Mouse (Mus musculus) forebrain, embryonic 10.5 days (tissue): ENCODE measurements around the gene Cd300c. TPM values are rescaled to one million over a fixed set of nuclear protein-coding genes. Genes with fewer than 3 reads are reported as not detected.
"Not testable (repeated sequence)": the region's sequence is repeated elsewhere in the genome, so short reads cannot be mapped to it uniquely, and the experiment has no call there.

Experiments used
- DNase-seq: peaks from one replicate; pipeline ENCODE4 v3.0.0-alpha.2; 2017; ENCODE audit warnings: low spot score; ENCODE audit errors: extremely low spot score
- H3K27ac ChIP-seq: fragments of 300-500 bp; sonication (generic); 2 replicates; pipeline ENCODE4 v1.5.1; 2016; ENCODE audit warnings: mild to moderate bottlenecking
- H3K27me3 ChIP-seq: fragments of 300-500 bp; sonication (generic); 2 replicates; pipeline ENCODE4 v1.6.1; 2016; ENCODE audit warnings: mild to moderate bottlenecking; ENCODE audit not compliant: poor library complexity, severe bottlenecking
- H3K36me3 ChIP-seq: fragments of 300-500 bp; sonication (generic); replicated peaks from 2 replicates; pipeline ENCODE4 v1.6.1; 2016; ENCODE audit warnings: mild to moderate bottlenecking, moderate library complexity
- H3K4me1 ChIP-seq: fragments of 300-500 bp; sonication (generic); 2 replicates; pipeline ENCODE4 v1.6.1; 2016
- H3K4me3 ChIP-seq: fragments of 300-500 bp; sonication (generic); 2 replicates; pipeline ENCODE4 v1.5.1; 2016; ENCODE audit warnings: mild to moderate bottlenecking, moderate library complexity
- H3K9me3 ChIP-seq: fragments of 300-500 bp; sonication (generic); 2 replicates; pipeline ENCODE4 v1.6.1; 2016; ENCODE audit warnings: mild to moderate bottlenecking, moderate library complexity
- WGBS: fragments of 180-500 bp; shearing (Covaris S2); methylation state at CpG from one replicate; pipeline ENCODE4 v1.1.7; 2016; 5-methylcytosine and 5-hydroxymethylcytosine counted together
- polyA plus RNA-seq: library from polyadenylated mRNA; unstranded; fragments of >200 nt; fragmentation: Nextera tagmentation; extraction: Ambion mirVana; gene quantifications from 2 replicates; pipeline ENCODE4 v1.2.1, GENCODE M21; 2016

The Cd300c gene
- not detected in 2 replicates for polyA plus RNA-seq

GRCm38 (mm10) chr11:114968752-114969207 is at the start of gene Cd300c:
TSS of gene Cd300c (minus strand) at chr11:114969157.
- Histone ChIP-seq H3K27me3 (no peaks in the 10 kb centered on the region), H3K4me1 (no peaks in the 10 kb centered on the region), H3K36me3 (no peaks in the 10 kb centered on the region), H3K9me3 (peaks cover 14% of the 10 kb centered on the region), H3K27ac (no peak within 1 kb of the TSS), H3K4me3 (no peak within 1 kb of the TSS)
- DNase-seq, result no peak
- 88% methylated on average over 9 of the region's 9 CpGs for WGBS

DNA sequence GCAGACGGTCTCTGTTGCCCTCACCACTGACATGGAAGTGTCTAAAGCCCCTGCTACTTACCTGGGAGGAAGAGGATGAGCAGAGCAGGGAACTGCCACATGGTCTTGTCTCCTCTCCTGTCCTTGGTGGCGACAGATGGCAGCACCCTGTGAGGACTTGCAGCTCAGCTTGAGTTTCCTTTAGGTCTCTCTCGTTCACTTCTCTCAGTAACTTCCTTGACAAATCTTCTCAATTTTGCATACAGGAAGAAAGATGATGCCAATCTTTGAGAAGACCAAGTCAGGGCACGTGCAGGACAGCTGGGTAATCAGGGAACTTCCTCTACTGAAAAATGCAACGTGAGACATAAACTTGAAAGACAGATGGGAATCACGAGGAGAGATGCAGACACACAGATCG is 47.1 kb upstream of the Cd300c start, which contains the start of gene Cd300ld2:
Cd300ld2 (minus strand) TSS at position 101 of the 400 bp plus-strand sequence.
- H3K4me1 ChIP-seq, H3K36me3 ChIP-seq, DNase-seq, H3K27ac ChIP-seq, H3K27me3 ChIP-seq, H3K9me3 ChIP-seq, H3K4me3 ChIP-seq: not testable (repeated sequence)
- WGBS, result no CpG with 5 or more reads among the region's 7 CpGs

- no peak overlapping the region for H3K4me3 ChIP-seq
- WGBS, result 91% methylated on average over 5 of the region's 5 CpGs
- H3K27me3 ChIP-seq, result no peaks in the 10 kb centered on the region
- H3K4me1 ChIP-seq, result no peaks in the 10 kb centered on the region
- DNase-seq, result no peak
- no peaks in the 10 kb centered on the region for H3K9me3 ChIP-seq
- H3K27ac ChIP-seq, result no peak overlapping the region
- H3K36me3 ChIP-seq, result no peaks in the 10 kb centered on the region
These were observed 35.1 kb upstream of the Cd300c start for GRCm38 (mm10) chr11:115004070-115004469.

- Histone ChIP-seq H3K4me3 (no peak within 1 kb of the TSS), H3K4me1 (no peaks in the 10 kb centered on the region), H3K9me3 (no peaks in the 10 kb centered on the region), H3K27ac (no peak within 1 kb of the TSS), H3K36me3 (no peaks in the 10 kb centered on the region), H3K27me3 (no peaks in the 10 kb centered on the region)
- 90% methylated on average over 7 of the region's 7 CpGs for WGBS
- no peak for DNase-seq
These were observed 32.6 kb upstream of the Cd300c start, which contains the start of gene Cd300c2 for GRCm38 (mm10) chr11:115001474-115002040. TSS of gene Cd300c2 (minus strand) at chr11:115001880.

DNA sequence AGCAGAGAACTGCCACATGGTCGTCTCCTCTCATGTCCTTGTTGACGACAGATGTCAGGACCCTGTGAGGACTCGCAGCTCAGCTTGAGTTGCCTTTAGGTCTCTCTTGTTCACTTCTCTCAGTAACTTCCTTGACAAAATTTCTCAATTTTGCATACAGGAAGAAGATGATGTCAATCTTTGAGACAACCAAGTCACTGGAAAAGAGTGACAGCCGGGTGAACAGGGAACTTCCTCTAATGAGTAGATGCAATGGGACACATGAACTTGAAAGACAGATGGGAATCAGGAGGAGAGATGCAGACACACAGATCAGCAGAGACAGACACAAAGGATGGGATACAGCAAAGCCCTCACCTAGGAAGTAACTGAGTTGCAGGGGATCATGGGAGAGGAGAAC is 20.8 kb upstream of the Cd300c start, which contains the start of gene Cd300ld:
Cd300ld (minus strand) TSS at position 130 of the 400 bp plus-strand sequence.
- no peak within 1 kb of the TSS for H3K4me3 ChIP-seq
- H3K27me3 ChIP-seq, result no peaks in the 10 kb centered on the region
- H3K36me3 ChIP-seq, result no peaks in the 10 kb centered on the region
- DNase-seq, result no peak
- no peaks in the 10 kb centered on the region for H3K4me1 ChIP-seq
- no peak within 1 kb of the TSS for H3K27ac ChIP-seq
- 85% methylated on average over 4 of the region's 4 CpGs for WGBS
- no peaks in the 10 kb centered on the region for H3K9me3 ChIP-seq

DNA sequence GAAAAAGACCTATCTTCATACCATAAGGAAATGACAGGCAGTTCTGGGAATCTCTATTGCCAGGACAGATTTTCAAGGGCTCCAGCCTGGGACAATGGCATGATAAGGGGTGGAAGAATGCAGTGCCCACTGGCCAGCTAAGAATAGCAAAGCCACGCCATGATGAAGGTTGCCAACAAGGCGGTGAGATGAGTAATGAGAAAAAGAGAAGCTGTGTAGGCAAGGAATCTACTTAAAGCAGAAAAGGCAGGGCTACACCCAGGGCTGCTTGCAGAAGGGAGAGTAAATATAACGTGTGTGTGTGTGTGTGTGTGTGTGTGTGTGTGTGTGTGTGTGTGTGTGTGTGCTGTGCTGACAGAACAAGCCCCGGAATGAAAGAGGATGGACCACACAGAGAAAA is 12.9 kb upstream of the Cd300c start:
- Histone ChIP-seq H3K27me3 (no peaks in the 10 kb centered on the region), H3K27ac (no peak overlapping the region), H3K4me1 (no peaks in the 10 kb centered on the region), H3K9me3 (peaks cover 38% of the 10 kb centered on the region), H3K36me3 (no peaks in the 10 kb centered on the region), H3K4me3 (no peak overlapping the region)
- WGBS, result 85% methylated on average over 4 of the region's 4 CpGs
- DNase-seq, result no peak

- no peak for DNase-seq
- no peaks in the 10 kb centered on the region for H3K36me3 ChIP-seq
- WGBS, result 91% methylated on average over 10 of the region's 10 CpGs
These were observed 3.8 kb upstream of the Cd300c start for GRCm38 (mm10) chr11:114972726-114973125.

DNA sequence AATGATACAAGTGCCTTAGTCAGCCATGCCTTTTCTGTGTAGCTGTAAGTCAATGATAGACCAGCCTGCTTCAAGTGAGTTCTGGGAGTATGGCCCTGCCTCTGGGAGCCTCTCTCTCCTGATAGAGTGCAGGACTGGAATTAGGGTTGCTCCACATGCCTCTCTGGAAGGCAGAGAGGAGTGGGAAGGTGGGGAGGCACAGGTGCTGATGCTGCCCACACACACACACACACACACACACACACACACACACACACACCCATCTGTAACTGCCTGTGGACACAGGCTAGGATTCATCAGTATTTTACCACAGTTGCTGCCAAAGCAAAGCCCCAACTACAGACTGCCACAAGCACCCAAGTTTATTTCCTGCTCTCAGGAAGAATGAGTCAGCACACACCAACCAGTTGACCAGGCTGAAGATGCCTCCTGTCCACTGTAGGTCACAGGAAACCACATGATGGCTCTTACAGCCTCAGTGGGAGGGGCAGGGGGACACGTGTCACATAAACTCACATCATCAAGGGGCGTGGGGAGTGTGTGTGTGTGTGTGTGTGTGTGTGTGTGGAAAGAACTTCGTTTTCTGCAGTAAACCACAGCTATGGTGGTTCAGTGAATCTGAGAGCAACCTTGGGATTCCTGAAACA is 3.7 kb downstream of the Cd300c start:
- Histone ChIP-seq H3K9me3 (no peaks in the 10 kb centered on the region), H3K4me3 (no peak overlapping the region), H3K27me3 (no peaks in the 10 kb centered on the region), H3K36me3 (no peaks in the 10 kb centered on the region), H3K4me1 (no peaks in the 10 kb centered on the region), H3K27ac (no peak overlapping the region)
- 77% methylated on average over 3 of the region's 3 CpGs for WGBS
- no peak for DNase-seq

More at GRCm38 (mm10) chr11:114972726-114973125, 3.8 kb upstream of the Cd300c start:
- Histone ChIP-seq H3K27me3 (no peaks in the 10 kb centered on the region), H3K4me1 (no peaks in the 10 kb centered on the region), H3K4me3 (no peak overlapping the region), H3K9me3 (peaks cover 33% of the 10 kb centered on the region), H3K27ac (no peak overlapping the region)

GRCm38 (mm10) chr11:114960369-114960768 is 8.6 kb downstream of the Cd300c start:
- Histone ChIP-seq H3K27me3 (no peaks in the 10 kb centered on the region), H3K9me3 (no peaks in the 10 kb centered on the region)
- no peak for DNase-seq

DNA sequence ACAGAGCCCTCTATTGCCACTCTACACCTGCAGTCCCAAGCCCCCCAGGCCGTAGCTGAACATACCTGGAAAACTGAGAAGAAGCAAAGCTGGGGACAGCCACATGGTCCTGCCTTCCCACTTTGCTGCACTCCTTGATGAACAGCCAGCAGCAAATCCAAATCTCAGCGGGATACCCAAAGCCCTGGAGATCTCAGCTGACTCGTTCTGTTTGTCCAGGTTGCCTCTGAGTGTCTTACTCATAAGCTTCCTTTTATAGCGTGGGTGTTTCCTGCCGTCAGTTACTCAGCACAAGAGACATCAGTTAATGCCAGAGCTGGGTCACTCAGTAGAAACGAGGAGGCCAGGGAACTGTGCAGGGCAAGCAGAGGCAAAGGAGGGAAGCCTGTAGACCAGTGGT is 34.8 kb downstream of the Cd300c start, which contains the start of gene Cd300lb:
Cd300lb (minus strand) TSS at position 243 of the 400 bp plus-strand sequence.
- no peaks in the 10 kb centered on the region for H3K9me3 ChIP-seq
- DNase-seq, result no peak
- no peaks in the 10 kb centered on the region for H3K36me3 ChIP-seq
- 68% methylated on average over 6 of the region's 6 CpGs for WGBS
- H3K4me1 ChIP-seq, result no peaks in the 10 kb centered on the region
- no peak within 1 kb of the TSS for H3K4me3 ChIP-seq
- H3K27me3 ChIP-seq, result no peaks in the 10 kb centered on the region
- no peak within 1 kb of the TSS for H3K27ac ChIP-seq

More at GRCm38 (mm10) chr11:114960369-114960768, 8.6 kb downstream of the Cd300c start:
- WGBS, result 78% methylated on average over 1 of the region's 1 CpGs
- H3K27ac ChIP-seq, result no peak overlapping the region
- H3K4me3 ChIP-seq, result no peak overlapping the region
- H3K36me3 ChIP-seq, result no peaks in the 10 kb centered on the region
- no peaks in the 10 kb centered on the region for H3K4me1 ChIP-seq

DNA sequence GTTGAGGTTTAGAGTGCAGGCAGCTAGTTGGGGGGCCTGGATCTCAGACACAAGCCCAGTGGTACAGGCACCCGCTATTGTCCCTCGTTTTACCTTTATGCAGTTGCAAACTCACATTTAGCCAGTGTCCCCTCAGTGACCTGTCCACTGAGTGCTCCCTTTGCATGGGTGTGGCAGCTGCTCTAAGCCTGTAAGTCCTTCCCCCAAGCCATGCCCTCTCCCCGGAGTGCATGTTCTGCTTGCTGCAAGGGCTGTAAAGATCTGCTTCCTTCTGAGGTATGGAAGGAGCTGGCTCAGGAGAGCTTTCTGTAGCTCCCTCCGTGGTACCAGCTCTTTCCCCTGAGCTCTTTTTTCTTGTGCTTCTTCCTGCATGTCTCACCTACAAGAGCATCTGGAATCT is 35.4 kb downstream of the Cd300c start:
- WGBS, result 81% methylated on average over 4 of the region's 4 CpGs
- no peak overlapping the region for H3K4me3 ChIP-seq
- H3K27me3 ChIP-seq, result no peaks in the 10 kb centered on the region
- H3K9me3 ChIP-seq, result no peaks in the 10 kb centered on the region
- H3K4me1 ChIP-seq, result no peaks in the 10 kb centered on the region
- no peaks in the 10 kb centered on the region for H3K36me3 ChIP-seq
- no peak for DNase-seq
- no peak overlapping the region for H3K27ac ChIP-seq

DNA sequence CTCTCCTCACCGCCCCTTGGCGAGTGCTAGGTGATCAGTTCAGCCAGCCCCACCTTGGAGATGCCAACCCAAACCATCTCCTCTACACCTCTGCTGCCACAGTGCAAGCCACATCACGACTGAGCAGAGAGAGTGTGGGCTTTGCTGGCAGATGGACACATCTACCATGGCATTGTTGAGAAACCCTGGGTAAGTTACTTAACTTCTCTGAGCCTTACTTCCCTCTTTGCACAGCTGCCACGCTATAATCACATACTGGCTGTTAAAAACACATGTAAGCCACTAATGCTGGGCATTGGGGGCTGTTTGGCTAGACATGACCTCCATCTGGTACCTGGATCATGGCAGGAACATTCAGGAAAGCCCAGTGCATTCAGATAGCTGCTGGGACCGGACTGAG is 37.9 kb downstream of the Cd300c start:
- H3K27ac ChIP-seq, result no peak overlapping the region
- 84% methylated on average over 5 of the region's 5 CpGs for WGBS

DNA sequence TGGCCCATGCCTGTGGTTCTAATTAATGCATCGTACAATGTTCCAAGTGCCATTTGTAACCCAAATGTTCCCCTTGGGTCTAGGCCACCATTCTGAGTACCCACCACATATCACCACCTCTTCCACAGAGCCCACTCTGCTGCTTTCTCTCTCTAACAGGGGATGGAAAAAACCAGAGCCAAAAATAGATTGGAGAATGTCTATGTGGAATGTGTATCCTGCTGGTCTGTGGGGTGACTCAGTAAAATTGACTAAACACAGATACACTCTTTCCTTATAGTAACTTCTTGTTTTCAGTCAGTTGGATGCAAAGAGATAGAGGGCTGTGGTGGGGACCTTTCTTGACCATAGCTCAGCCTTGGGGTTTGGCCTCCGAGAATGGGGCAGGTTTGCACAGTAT is 39.4 kb downstream of the Cd300c start:
- DNase-seq, result no peak
- no peaks in the 10 kb centered on the region for H3K36me3 ChIP-seq
- no peak overlapping the region for H3K27ac ChIP-seq
- 87% methylated on average over 2 of the region's 2 CpGs for WGBS
- no peaks in the 10 kb centered on the region for H3K4me1 ChIP-seq
- no peaks in the 10 kb centered on the region for H3K27me3 ChIP-seq
- no peaks in the 10 kb centered on the region for H3K9me3 ChIP-seq
- no peak overlapping the region for H3K4me3 ChIP-seq

More for the DNA sequence above, 37.9 kb downstream of the Cd300c start:
- no peaks in the 10 kb centered on the region for H3K4me1 ChIP-seq
- no peaks in the 10 kb centered on the region for H3K36me3 ChIP-seq
- no peaks in the 10 kb centered on the region for H3K9me3 ChIP-seq
- no peak overlapping the region for H3K4me3 ChIP-seq
- no peaks in the 10 kb centered on the region for H3K27me3 ChIP-seq
- no peak for DNase-seq
